Mouse (Mus musculus) neural tube, embryonic 13.5 days (tissue): Measurements from ENCODE around the gene Nek1. TPM values are rescaled to one million over a fixed set of nuclear protein-coding genes. Genes with fewer than 3 reads are reported as not detected.

ENCODE experiments used
- ATAC-seq: fragments of 200-750 bp; cut with Nextera tagmentation; 2 replicates; pipeline ENCODE4 v1.8.0; 2017; ENCODE audit warnings: low read depth, mild to moderate bottlenecking, moderate TSS enrichment, moderate library complexity
- H3K27ac ChIP-seq: fragments of 300-500 bp; sonication (generic); replicated peaks from 2 replicates; pipeline ENCODE4 v1.5.1; 2015; ENCODE audit warnings: moderate library complexity, mild to moderate bottlenecking, inconsistent platforms
- H3K27me3 ChIP-seq: fragments of 300-500 bp; sonication (generic); 2 replicates; pipeline ENCODE4 v1.6.1; 2015; ENCODE audit warnings: mild to moderate bottlenecking, inconsistent platforms
- H3K36me3 ChIP-seq: fragments of 300-500 bp; sonication (generic); 2 replicates; pipeline ENCODE4 v1.6.1; 2015; ENCODE audit warnings: mild to moderate bottlenecking, inconsistent platforms
- H3K4me1 ChIP-seq: fragments of 300-500 bp; sonication (generic); replicated peaks from 2 replicates; pipeline ENCODE4 v1.6.1; 2015; ENCODE audit warnings: inconsistent platforms
- H3K4me2 ChIP-seq: fragments of 300-500 bp; sonication (generic); 2 replicates; pipeline ENCODE4 v1.6.1; 2015; ENCODE audit warnings: inconsistent platforms, mild to moderate bottlenecking, moderate library complexity
- H3K4me3 ChIP-seq: fragments of 300-500 bp; sonication (generic); 2 replicates; pipeline ENCODE4 v1.5.1; 2015; ENCODE audit warnings: mild to moderate bottlenecking, inconsistent platforms
- H3K9ac ChIP-seq: fragments of 300-500 bp; sonication (generic); 2 replicates; pipeline ENCODE4 v1.6.1; 2015; ENCODE audit warnings: moderate library complexity, mild to moderate bottlenecking, inconsistent platforms
- H3K9me3 ChIP-seq: fragments of 300-500 bp; sonication (generic); 2 replicates; pipeline ENCODE4 v1.6.1; 2016; ENCODE audit warnings: inconsistent platforms
- WGBS: fragments of 180-500 bp; shearing (Covaris S2); methylation state at CpG from one replicate; pipeline ENCODE4 v1.1.7; 2015; 5-methylcytosine and 5-hydroxymethylcytosine counted together
- polyA plus RNA-seq: library from polyadenylated mRNA; unstranded; fragments of >200 nt; fragmentation: Nextera tagmentation; extraction: Ambion mirVana; gene quantifications from 2 replicates; pipeline ENCODE4 v1.2.1, GENCODE M21; 2015

Nek1 gene
- polyA plus RNA-seq, result 31.7 and 31.8 TPM in 2 replicates

GRCm38 (mm10) chr8:60992910-60993638, at the start of gene Nek1:
Gene Nek1, plus strand, starts transcription at chr8:60993195.
- Histone ChIP-seq H3K4me1 (peaks cover 20% of the 10 kb centered on the region), H3K27me3 (no peaks in the 10 kb centered on the region), H3K36me3 (no peaks in the 10 kb centered on the region), H3K9me3 (no peaks in the 10 kb centered on the region), H3K27ac (peak within 1 kb of the TSS; percentile 92), H3K4me3 (peak within 1 kb of the TSS; percentile 68), H3K4me2 (peak within 1 kb of the TSS; percentile 86), H3K9ac (peak within 1 kb of the TSS; percentile 79)
- peak; percentile 96 for ATAC-seq
- under 1% methylated on average over 57 of the region's 57 CpGs for WGBS

- no peak overlapping the region for H3K4me2 ChIP-seq
- peaks cover 13% of the 10 kb centered on the region for H3K4me1 ChIP-seq
- H3K4me3 ChIP-seq, result no peak overlapping the region
- no peaks in the 10 kb centered on the region for H3K9me3 ChIP-seq
- no peak overlapping the region for H3K9ac ChIP-seq
- H3K27ac ChIP-seq, result no peak overlapping the region
- ATAC-seq, result no peak
- no peaks in the 10 kb centered on the region for H3K27me3 ChIP-seq
- H3K36me3 ChIP-seq, result no peaks in the 10 kb centered on the region
Measured at GRCm38 (mm10) chr8:60947503-60947902, 45.5 kb upstream of the Nek1 start.

- Histone ChIP-seq H3K9ac (no peak overlapping the region), H3K27ac (no peak overlapping the region), H3K9me3 (no peaks in the 10 kb centered on the region), H3K4me2 (no peak overlapping the region), H3K4me3 (no peak overlapping the region), H3K4me1 (peaks cover 22% of the 10 kb centered on the region), H3K27me3 (no peaks in the 10 kb centered on the region), H3K36me3 (no peaks in the 10 kb centered on the region)
- ATAC-seq, result no peak
- 82% methylated on average over 4 of the region's 4 CpGs for WGBS
Measured at GRCm38 (mm10) chr8:60949859-60950258, 43.1 kb upstream of the Nek1 start.

GRCm38 (mm10) chr8:60951271-60951670, 41.7 kb upstream of the Nek1 start:
- no peaks in the 10 kb centered on the region for H3K9me3 ChIP-seq
- no peak overlapping the region for H3K9ac ChIP-seq
- H3K27me3 ChIP-seq, result no peaks in the 10 kb centered on the region
- H3K4me1 ChIP-seq, result peaks cover 22% of the 10 kb centered on the region
- no peaks in the 10 kb centered on the region for H3K36me3 ChIP-seq
- H3K4me3 ChIP-seq, result no peak overlapping the region
- H3K27ac ChIP-seq, result no peak overlapping the region; the same call in 1 of the 2 replicates
- WGBS, result 84% methylated on average over 4 of the region's 4 CpGs
- no peak for ATAC-seq
- peak overlapping the region; percentile 18; the same call in 1 of the 2 replicates for H3K4me2 ChIP-seq

GRCm38 (mm10) chr8:60951757-60952156, 41.2 kb upstream of the Nek1 start:
- Histone ChIP-seq H3K27me3 (no peaks in the 10 kb centered on the region), H3K4me1 (peaks cover 22% of the 10 kb centered on the region), H3K36me3 (no peaks in the 10 kb centered on the region), H3K9me3 (no peaks in the 10 kb centered on the region), H3K9ac (no peak overlapping the region), H3K4me2 (no peak overlapping the region), H3K27ac (no peak overlapping the region), H3K4me3 (no peak overlapping the region)
- ATAC-seq, result no peak
- WGBS, result 96% methylated on average over 1 of the region's 1 CpGs

GRCm38 (mm10) chr8:60952803-60953202, 40.2 kb upstream of the Nek1 start:
- H3K4me2 ChIP-seq, result peak overlapping the region; percentile 40
- 63% methylated on average over 5 of the region's 5 CpGs for WGBS
- no peak overlapping the region for H3K27ac ChIP-seq
- H3K9me3 ChIP-seq, result no peaks in the 10 kb centered on the region
- no peak overlapping the region for H3K9ac ChIP-seq
- no peaks in the 10 kb centered on the region for H3K36me3 ChIP-seq
- H3K4me1 ChIP-seq, result peaks cover 22% of the 10 kb centered on the region
- H3K4me3 ChIP-seq, result peak overlapping the region; percentile 13; the same call in 1 of the 2 replicates
- no peak for ATAC-seq
- no peaks in the 10 kb centered on the region for H3K27me3 ChIP-seq

- Histone ChIP-seq H3K4me3 (peak overlapping the region; percentile 47), H3K36me3 (no peaks in the 10 kb centered on the region), H3K9me3 (no peaks in the 10 kb centered on the region), H3K9ac (peak overlapping the region; percentile 76), H3K4me1 (peaks cover 22% of the 10 kb centered on the region), H3K4me2 (peak overlapping the region; percentile 64), H3K27me3 (no peaks in the 10 kb centered on the region), H3K27ac (peak overlapping the region; percentile 96)
- peak; percentile 98 for ATAC-seq
- WGBS, result under 1% methylated on average over 15 of the region's 15 CpGs
Measured at GRCm38 (mm10) chr8:60954281-60955014, 38.5 kb upstream of the Nek1 start.

GRCm38 (mm10) chr8:60956847-60957246, 36.1 kb upstream of the Nek1 start:
- Histone ChIP-seq H3K9ac (no peak overlapping the region), H3K4me1 (peaks cover 12% of the 10 kb centered on the region), H3K27me3 (no peaks in the 10 kb centered on the region), H3K4me3 (no peak overlapping the region), H3K27ac (no peak overlapping the region), H3K4me2 (no peak overlapping the region), H3K9me3 (no peaks in the 10 kb centered on the region), H3K36me3 (no peaks in the 10 kb centered on the region)
- no peak for ATAC-seq
- 91% methylated on average over 7 of the region's 7 CpGs for WGBS

GRCm38 (mm10) chr8:60962763-60963162, 30.2 kb upstream of the Nek1 start:
- Histone ChIP-seq H3K27me3 (no peaks in the 10 kb centered on the region), H3K9me3 (no peaks in the 10 kb centered on the region), H3K4me1 (no peaks in the 10 kb centered on the region; the same call in 1 of the 2 replicates), H3K9ac (no peak overlapping the region), H3K4me3 (no peak overlapping the region), H3K36me3 (no peaks in the 10 kb centered on the region), H3K27ac (no peak overlapping the region), H3K4me2 (no peak overlapping the region)
- WGBS, result 90% methylated on average over 3 of the region's 3 CpGs
- ATAC-seq, result no peak

GRCm38 (mm10) chr8:60963931-60964330, 29.1 kb upstream of the Nek1 start:
- WGBS, result 87% methylated on average over 2 of the region's 2 CpGs
- Histone ChIP-seq H3K9me3 (no peaks in the 10 kb centered on the region), H3K4me1 (no peaks in the 10 kb centered on the region; the same call in 1 of the 2 replicates), H3K27ac (no peak overlapping the region), H3K36me3 (no peaks in the 10 kb centered on the region), H3K9ac (no peak overlapping the region), H3K4me3 (no peak overlapping the region), H3K4me2 (no peak overlapping the region), H3K27me3 (no peaks in the 10 kb centered on the region)
- no peak for ATAC-seq

- no peak for ATAC-seq
- H3K36me3 ChIP-seq, result no peaks in the 10 kb centered on the region
- no peaks in the 10 kb centered on the region for H3K9me3 ChIP-seq
- no peak overlapping the region for H3K4me2 ChIP-seq
- no peak overlapping the region for H3K9ac ChIP-seq
- H3K4me1 ChIP-seq, result no peaks in the 10 kb centered on the region; the same call in 1 of the 2 replicates
- no peak overlapping the region for H3K4me3 ChIP-seq
- H3K27ac ChIP-seq, result no peak overlapping the region
- 88% methylated on average over 4 of the region's 4 CpGs for WGBS
- no peaks in the 10 kb centered on the region for H3K27me3 ChIP-seq
Measured at GRCm38 (mm10) chr8:60964518-60964917, 28.5 kb upstream of the Nek1 start.

- Histone ChIP-seq H3K36me3 (no peaks in the 10 kb centered on the region), H3K9me3 (no peaks in the 10 kb centered on the region), H3K9ac (no peak overlapping the region), H3K27me3 (no peaks in the 10 kb centered on the region), H3K27ac (no peak overlapping the region), H3K4me1 (no peaks in the 10 kb centered on the region; the same call in 1 of the 2 replicates), H3K4me2 (no peak overlapping the region), H3K4me3 (no peak overlapping the region)
- ATAC-seq, result no peak
- 62% methylated on average over 6 of the region's 6 CpGs for WGBS
Measured at GRCm38 (mm10) chr8:60965306-60965705, 27.7 kb upstream of the Nek1 start.
